Mouse (Mus musculus): ENCODE data around the gene 4930558K02Rik. TPM values are rescaled to one million over a fixed set of nuclear protein-coding genes. Genes with fewer than 3 reads are reported as not detected.
A peak's percentile ranks its signal among the peaks of the same experiment; 100 is the strongest.

4930558K02Rik gene
- total RNA-seq, 4 experiments from 2014 or later = not detected

GRCm38 (mm10) chr1:161952599-161952998 lies 26.8 kb downstream of the 4930558K02Rik start:
- DNase-seq (ENCODE audit: low spot score in 2 of 2) = no peak

- DNase-seq (ENCODE audit: low spot score in 2 of 2) = no peak
Observed at GRCm38 (mm10) chr1:161951009-161951779, 28.2 kb downstream of the 4930558K02Rik start.

- no peak for DNase-seq (ENCODE audit: low spot score in 2 of 2)
Observed at GRCm38 (mm10) chr1:161942082-161942481, 37.4 kb downstream of the 4930558K02Rik start.

GRCm38 (mm10) chr1:161932286-161932685 lies 47.1 kb downstream of the 4930558K02Rik start:
- DNase-seq (ENCODE audit: low spot score in 2 of 2) = no peak

GRCm38 (mm10) chr1:161931817-161932216 lies 47.6 kb downstream of the 4930558K02Rik start:
- DNase-seq (ENCODE audit: low spot score in 2 of 2) = peak in 1 of 2 experiments; percentile 10

- DNase-seq (ENCODE audit: low spot score in 2 of 2) = no peak
Observed at GRCm38 (mm10) chr1:161931313-161931712, 48.1 kb downstream of the 4930558K02Rik start.

- DNase-seq (ENCODE audit: low spot score in 2 of 2) = no peak
Observed at GRCm38 (mm10) chr1:161927976-161928375, 51.5 kb downstream of the 4930558K02Rik start.

- DNase-seq (ENCODE audit: low spot score in 2 of 2) = no peak
Observed at GRCm38 (mm10) chr1:161925281-161925805, 54.1 kb downstream of the 4930558K02Rik start.

- DNase-seq (ENCODE audit: low spot score in 2 of 2) = no peak
Observed at GRCm38 (mm10) chr1:161924321-161924720, 55.1 kb downstream of the 4930558K02Rik start.

GRCm38 (mm10) chr1:161921928-161922327 lies 57.5 kb downstream of the 4930558K02Rik start:
- DNase-seq (ENCODE audit: low spot score in 2 of 2) = no peak

GRCm38 (mm10) chr1:161920475-161921454 lies 58.7 kb downstream of the 4930558K02Rik start:
- no peak for DNase-seq (ENCODE audit: low spot score in 2 of 2)

GRCm38 (mm10) chr1:161919594-161919993 lies 59.8 kb downstream of the 4930558K02Rik start:
- no peak for DNase-seq (ENCODE audit: low spot score in 2 of 2)

- no peak for DNase-seq (ENCODE audit: low spot score in 2 of 2)
Observed at GRCm38 (mm10) chr1:161918682-161919372, 60.6 kb downstream of the 4930558K02Rik start.

- DNase-seq (ENCODE audit: low spot score in 2 of 2) = no peak
Observed at GRCm38 (mm10) chr1:161917940-161918484, 61.4 kb downstream of the 4930558K02Rik start.

- DNase-seq (ENCODE audit: low spot score in 2 of 2) = no peak
Observed at GRCm38 (mm10) chr1:161916036-161916435, 63.4 kb downstream of the 4930558K02Rik start.

GRCm38 (mm10) chr1:161913648-161913984 lies 65.8 kb downstream of the 4930558K02Rik start:
- DNase-seq (ENCODE audit: low spot score in 2 of 2) = no peak

GRCm38 (mm10) chr1:161912940-161913647 lies 66.3 kb downstream of the 4930558K02Rik start:
- no peak for DNase-seq (ENCODE audit: low spot score in 2 of 2)

- DNase-seq (ENCODE audit: low spot score in 2 of 2) = no peak
Observed at GRCm38 (mm10) chr1:161909074-161909473, 70.4 kb downstream of the 4930558K02Rik start.

GRCm38 (mm10) chr1:161907795-161908457 lies 71.5 kb downstream of the 4930558K02Rik start:
- no peak for DNase-seq (ENCODE audit: low spot score in 2 of 2)

- no peak for DNase-seq (ENCODE audit: low spot score in 2 of 2)
Observed at GRCm38 (mm10) chr1:161907111-161907510, 72.3 kb downstream of the 4930558K02Rik start.

Measured in layer of hippocampus, adult 8-10 months (tissue).